Mouse (Mus musculus) layer of hippocampus, adult 9-10 months (tissue): Measurements from ENCODE around the gene Zfp827.
"Not testable (repeated sequence)": the region's sequence is repeated elsewhere in the genome, so short reads cannot be mapped to it uniquely, and the experiment has no call there.

Source experiments
- DNase-seq: peaks from one replicate; pipeline ENCODE4 v3.0.0; 2022; ENCODE audit warnings: low spot score

Zfp827 gene

GRCm38 (mm10) chr8:79112480-79112879 is 84.2 kb downstream of the Zfp827 start:
- DNase-seq, result no peak

GRCm38 (mm10) chr8:79113533-79113932 is 85.3 kb downstream of the Zfp827 start:
- DNase-seq, result no peak

GRCm38 (mm10) chr8:79114561-79114960 is 86.3 kb downstream of the Zfp827 start:
- no peak for DNase-seq

- no peak for DNase-seq
Measured at GRCm38 (mm10) chr8:79116436-79116835, 88.2 kb downstream of the Zfp827 start.

GRCm38 (mm10) chr8:79117711-79118110 is 89.5 kb downstream of the Zfp827 start:
- DNase-seq, result no peak

GRCm38 (mm10) chr8:79121614-79122013 is 93.4 kb downstream of the Zfp827 start:
- DNase-seq, result no peak

- DNase-seq, result no peak
Measured at GRCm38 (mm10) chr8:79124231-79124630, 96.0 kb downstream of the Zfp827 start.

DNA sequence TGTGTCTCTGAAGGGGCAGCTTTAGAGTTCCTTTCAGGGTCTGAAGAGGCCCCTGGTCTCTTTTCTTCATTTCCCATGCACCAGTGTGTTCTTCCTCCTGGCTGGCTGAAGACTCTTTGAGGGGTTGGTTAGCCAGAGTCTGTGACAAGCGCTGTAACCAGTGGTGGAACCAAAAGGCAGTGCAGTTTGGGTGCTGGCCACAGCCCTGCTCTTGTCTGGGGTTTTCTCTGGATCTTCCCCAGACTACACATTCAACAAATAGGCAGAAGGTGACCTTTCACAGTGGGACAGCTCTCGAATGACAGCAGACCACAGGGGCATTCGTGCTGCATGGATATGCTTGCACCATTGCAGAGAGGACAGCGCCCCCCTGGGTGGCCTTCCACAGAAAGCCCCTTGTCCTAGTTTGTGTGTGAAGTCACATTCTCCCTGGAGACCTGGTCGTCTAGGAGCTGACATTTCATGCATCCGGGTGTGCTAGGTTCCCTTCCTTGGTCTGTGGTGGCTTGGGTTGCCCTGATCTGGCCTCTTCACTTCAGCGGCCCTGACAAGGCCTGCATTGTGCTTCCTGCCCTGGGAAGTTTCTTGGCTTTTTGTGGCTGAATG is 99.1 kb downstream of the Zfp827 start:
- DNase-seq, result no peak

GRCm38 (mm10) chr8:79128534-79128933 is 100.3 kb downstream of the Zfp827 start:
- not testable (repeated sequence) for DNase-seq

DNA sequence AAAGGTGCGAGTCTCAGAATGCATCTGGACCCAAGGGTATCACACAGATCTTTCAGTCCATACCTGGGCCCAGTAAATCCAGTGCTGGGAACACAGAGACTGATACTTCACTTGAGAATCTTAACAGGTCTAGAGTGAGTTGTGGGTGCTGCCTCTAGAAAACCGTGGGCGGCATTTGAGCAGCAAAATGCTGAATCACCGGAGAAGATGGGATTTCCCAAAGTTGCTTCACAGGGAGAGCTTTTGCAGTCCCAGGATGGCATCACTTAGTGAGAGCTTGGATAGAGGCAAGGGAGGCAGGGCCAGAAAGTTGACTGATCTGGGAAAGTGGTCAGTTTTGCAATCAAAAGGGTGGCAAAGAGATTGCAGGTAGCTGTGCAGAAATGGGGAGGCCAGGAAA is 111.4 kb downstream of the Zfp827 start:
- no peak for DNase-seq

- no peak for DNase-seq
Measured at GRCm38 (mm10) chr8:79140981-79141380, 112.7 kb downstream of the Zfp827 start.

- no peak for DNase-seq
Measured at GRCm38 (mm10) chr8:79141592-79141991, 113.4 kb downstream of the Zfp827 start.

GRCm38 (mm10) chr8:79143729-79144128 is 115.5 kb downstream of the Zfp827 start:
- DNase-seq, result no peak

DNA sequence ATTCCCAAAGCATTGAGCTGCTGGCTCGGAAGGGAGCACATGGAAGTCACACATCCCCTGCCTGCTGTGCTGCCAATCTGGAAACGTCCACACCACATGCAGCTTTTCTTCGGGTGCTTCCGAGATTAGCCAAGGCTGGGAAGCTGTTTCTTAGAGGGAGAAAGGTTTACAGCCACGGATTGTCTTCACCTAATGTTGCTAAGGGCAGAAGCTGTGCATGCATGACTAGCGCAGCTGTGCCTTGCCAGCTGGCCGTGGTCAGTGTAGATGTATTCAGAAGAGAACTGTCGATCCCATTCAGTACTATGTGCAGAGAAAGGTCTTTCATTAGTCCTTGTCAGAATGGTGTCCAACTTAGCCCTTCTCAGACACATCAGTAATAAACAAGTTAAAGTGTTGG is 117.0 kb downstream of the Zfp827 start:
- no peak for DNase-seq

GRCm38 (mm10) chr8:79145626-79146025 is 117.4 kb downstream of the Zfp827 start:
- no peak for DNase-seq

DNA sequence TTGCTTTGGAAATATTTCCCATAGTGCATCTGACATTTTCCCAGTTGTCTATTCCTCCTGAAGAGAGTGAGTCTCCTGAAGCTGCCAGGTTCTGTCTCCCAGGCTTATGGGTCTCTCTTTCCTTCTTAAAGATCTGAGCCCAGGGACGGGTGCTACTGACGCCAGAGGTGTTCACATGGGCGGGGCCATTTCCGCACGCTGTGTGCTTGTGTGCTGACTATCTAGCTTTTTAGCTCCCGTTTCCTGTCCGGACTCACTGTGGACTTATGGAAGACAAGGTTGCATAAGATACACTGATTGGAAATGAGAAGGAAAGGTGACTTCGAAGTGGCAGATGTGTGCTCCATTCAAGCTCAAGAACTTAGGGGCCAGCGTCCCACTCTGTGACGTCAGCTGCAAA is 120.6 kb downstream of the Zfp827 start:
- DNase-seq, result no peak

GRCm38 (mm10) chr8:79149880-79150279 is 121.6 kb downstream of the Zfp827 start:
- no peak for DNase-seq

DNA sequence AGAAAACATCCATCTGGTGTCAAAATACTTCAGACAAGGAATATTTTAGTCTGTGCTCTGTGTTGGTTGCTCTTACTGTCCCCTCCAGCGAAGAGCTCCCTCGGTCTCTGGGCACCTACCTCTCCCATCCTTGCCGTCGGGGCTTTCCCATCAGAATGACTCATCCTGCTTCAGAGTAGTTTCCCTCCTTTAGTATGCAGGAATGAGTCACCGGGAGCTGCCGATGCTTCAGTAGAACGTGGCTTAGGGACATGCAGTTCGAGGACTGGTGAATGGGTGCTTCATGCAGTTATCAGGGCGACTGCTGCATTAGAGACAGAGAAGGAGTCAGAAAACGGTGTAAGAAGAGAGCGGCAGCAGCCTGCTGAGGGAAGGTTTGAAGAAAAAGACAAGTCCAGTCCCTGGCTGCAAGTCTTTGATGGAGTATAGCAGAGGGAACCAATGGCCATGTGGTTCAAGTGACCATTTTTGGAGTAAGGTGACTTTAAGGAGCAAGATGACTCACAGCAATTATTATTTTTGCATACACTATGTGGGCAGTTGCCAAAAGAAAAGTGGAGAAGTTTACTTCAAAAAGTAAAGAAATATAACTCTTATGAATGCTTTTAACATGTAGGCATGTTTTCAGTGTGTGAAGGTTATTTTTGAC is 122.4 kb downstream of the Zfp827 start:
- no peak for DNase-seq

DNA sequence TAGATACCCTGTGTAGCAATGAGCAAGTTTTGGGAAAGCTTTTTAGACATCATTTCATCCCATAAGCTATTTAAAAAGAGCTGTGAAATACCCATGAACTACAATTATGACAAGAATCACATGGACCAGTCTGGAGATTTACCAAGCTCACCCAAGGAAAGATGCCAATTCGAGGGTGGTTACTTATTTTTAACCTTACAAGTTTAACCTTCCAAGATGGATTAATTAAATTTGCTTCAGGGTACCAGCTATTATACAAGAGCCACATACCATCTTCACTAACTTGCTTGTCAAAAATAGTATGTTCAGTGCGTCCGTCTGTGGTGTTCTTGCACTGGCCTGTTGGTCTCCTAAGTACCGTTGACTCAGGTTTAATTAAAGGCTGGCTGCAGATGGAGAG is 123.4 kb downstream of the Zfp827 start:
- no peak for DNase-seq

DNA sequence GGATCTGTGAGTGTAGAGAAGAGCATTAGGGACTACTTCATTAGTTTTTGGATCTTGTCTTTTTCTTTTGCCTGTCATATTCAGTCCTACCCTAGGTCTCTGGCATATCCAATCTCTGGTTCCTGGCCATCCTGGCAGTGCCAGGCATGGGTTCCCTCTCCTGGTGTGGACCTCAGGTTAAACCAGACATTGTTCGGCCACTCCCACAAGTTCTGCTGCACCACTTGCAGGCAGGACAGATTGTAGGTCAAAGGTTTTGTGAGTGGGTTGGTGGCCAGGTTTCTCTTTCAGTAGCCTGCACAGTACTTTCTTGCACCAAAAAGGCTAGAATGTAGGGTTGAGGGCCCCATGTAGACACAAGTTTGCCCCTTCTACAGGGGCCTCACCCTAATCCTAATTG is 125.0 kb downstream of the Zfp827 start:
- DNase-seq, result no peak

DNA sequence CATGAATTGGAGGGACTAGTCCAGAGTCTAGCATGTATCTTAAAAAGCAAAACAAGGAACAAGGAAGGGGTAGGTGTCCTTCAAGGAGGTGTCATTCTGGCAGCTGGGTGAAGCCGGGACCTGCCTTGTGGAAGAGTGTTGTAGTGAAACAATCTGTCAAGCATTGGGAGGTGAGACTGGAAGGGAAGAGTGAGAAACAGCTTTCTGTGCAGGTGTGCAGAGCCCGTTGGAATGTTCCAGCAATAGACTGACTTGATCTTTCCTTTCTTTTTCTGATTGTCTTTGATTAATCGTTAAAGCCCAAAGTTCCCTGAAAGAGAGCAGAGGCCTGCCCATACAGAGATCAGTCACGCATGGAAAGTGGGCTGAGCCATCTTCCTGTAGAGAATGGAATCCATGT is 125.4 kb downstream of the Zfp827 start:
- DNase-seq, result no peak

- DNase-seq, result no peak
Measured at GRCm38 (mm10) chr8:79155556-79156161, 127.4 kb downstream of the Zfp827 start.

GRCm38 (mm10) chr8:79157366-79157765 is 129.1 kb downstream of the Zfp827 start:
- no peak for DNase-seq

DNA sequence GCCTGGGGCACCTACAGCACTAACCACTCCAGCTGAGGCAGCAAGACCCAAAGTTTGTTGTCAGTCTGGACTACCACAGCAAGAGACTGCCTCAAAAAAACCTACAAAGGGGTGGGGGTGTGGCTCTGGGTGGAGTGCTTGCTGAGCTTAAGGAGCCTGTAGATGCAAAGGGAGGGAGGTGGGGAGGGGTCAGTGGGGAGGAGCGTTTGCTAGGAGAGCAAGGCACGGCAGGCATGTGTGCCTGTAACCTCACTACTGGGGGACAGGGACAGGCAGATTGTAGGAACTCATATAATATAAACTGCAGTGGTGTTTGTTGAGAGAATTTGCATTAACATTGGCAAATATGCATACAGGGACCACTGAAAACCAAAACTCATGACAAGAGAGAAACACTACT is 130.1 kb downstream of the Zfp827 start:
- no peak for DNase-seq
